Mouse (Mus musculus) ES-Bruce4 (cell line): ENCODE results near the gene Stard3. TPM values are rescaled to one million over a fixed set of nuclear protein-coding genes. Genes with fewer than 3 reads are reported as not detected.

Experiments used
- H3K27ac ChIP-seq: 2 replicates; pipeline ENCODE4 v1.5.1; 2012; ENCODE audit warnings: low read length, inconsistent platforms; ENCODE audit not compliant: insufficient read depth
- H3K27me3 ChIP-seq: 2 replicates; pipeline ENCODE4 v1.6.1; 2012; ENCODE audit warnings: mild to moderate bottlenecking, low read length, inconsistent platforms; ENCODE audit not compliant: control insufficient read depth, poor library complexity, insufficient read depth, severe bottlenecking
- H3K36me3 ChIP-seq: 2 replicates; pipeline ENCODE4 v1.6.1; 2012; ENCODE audit warnings: inconsistent platforms, mild to moderate bottlenecking, low read length, moderate library complexity; ENCODE audit not compliant: control insufficient read depth, poor library complexity, insufficient read depth, severe bottlenecking
- H3K4me1 ChIP-seq: one replicate; pipeline ENCODE4 v1.8.1; 2011; ENCODE audit warnings: low read length; ENCODE audit not compliant: control insufficient read depth, insufficient read depth
- H3K4me3 ChIP-seq: 2 replicates; pipeline ENCODE4 v1.5.1; 2011; ENCODE audit warnings: low read depth, mild to moderate bottlenecking, low read length
- H3K9ac ChIP-seq: 2 replicates; pipeline ENCODE4 v1.6.1; 2012; ENCODE audit warnings: low read depth, mild to moderate bottlenecking, inconsistent platforms; ENCODE audit not compliant: poor library complexity, severe bottlenecking
- H3K9me3 ChIP-seq: replicated peaks from 2 replicates; pipeline ENCODE4 v1.6.1; 2012; ENCODE audit warnings: mild to moderate bottlenecking, low read length, inconsistent platforms; ENCODE audit not compliant: control insufficient read depth, poor library complexity, insufficient read depth, severe bottlenecking
- CTCF ChIP-seq: IDR thresholded peaks from one replicate; pipeline ENCODE4 v1.8.1; 2011; ENCODE audit warnings: low read depth, low read length
- EP300 ChIP-seq: IDR thresholded peaks from 2 replicates; pipeline ENCODE4 v1.6.1; 2011; ENCODE audit warnings: low read depth, low read length; ENCODE audit not compliant: insufficient read depth
- POLR2A ChIP-seq: IDR thresholded peaks from one replicate; pipeline ENCODE4 v1.8.1; 2011; ENCODE audit warnings: low read length; ENCODE audit not compliant: insufficient read depth
- polyA plus RNA-seq: library from polyadenylated mRNA; stranded (reverse); fragments of >200 nt; gene quantifications from 2 replicates; pipeline ENCODE4 v1.2.4, GENCODE M21; 2011; ENCODE audit warnings: low read depth; ENCODE audit not compliant: missing spikeins, insufficient read depth, insufficient read length

The Stard3 gene
- polyA plus RNA-seq, 1 experiment: 12.2 TPM

- Histone ChIP-seq H3K4me3 (no peak overlapping the region), H3K36me3 (no peaks in the 10 kb centered on the region), H3K27ac (no peak overlapping the region), H3K9ac (no peak overlapping the region), H3K4me1 (no peaks in the 10 kb centered on the region), H3K27me3 (no peaks in the 10 kb centered on the region), H3K9me3 (no peaks in the 10 kb centered on the region)
- no peak for TF ChIP-seq CTCF
- TF ChIP-seq EP300: no peak
- TF ChIP-seq POLR2A: no peak
Observed at GRCm38 (mm10) chr11:98395041-98395440, 36.9 kb downstream of the Stard3 start.

DNA sequence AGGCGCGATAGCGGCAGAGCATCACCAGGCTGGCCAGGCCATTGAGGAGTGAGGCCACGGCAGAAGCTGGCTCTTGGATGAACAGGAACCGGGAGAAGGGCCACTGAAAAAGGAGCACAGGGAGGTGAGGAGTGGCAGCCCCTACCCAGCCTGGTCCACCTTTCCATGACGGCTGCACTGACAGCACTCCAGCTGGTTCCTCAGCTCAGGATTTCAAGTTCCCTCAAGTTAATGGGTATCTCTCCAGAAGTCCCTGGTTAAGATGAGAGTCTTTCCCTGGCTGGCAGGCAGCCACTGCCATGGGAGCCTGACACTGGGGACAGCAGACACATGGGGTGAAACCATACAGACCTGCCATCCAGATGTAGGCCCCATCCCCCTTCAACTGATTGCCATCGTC, 39.8 kb downstream of the Stard3 start:
- no peaks in the 10 kb centered on the region for H3K9me3 ChIP-seq
- no peaks in the 10 kb centered on the region for H3K27me3 ChIP-seq
- H3K9ac ChIP-seq: no peak overlapping the region
- H3K36me3 ChIP-seq: no peaks in the 10 kb centered on the region
- H3K4me3 ChIP-seq: no peak overlapping the region
- TF ChIP-seq CTCF: no peak
- TF ChIP-seq EP300: no peak
- no peak for TF ChIP-seq POLR2A
- no peaks in the 10 kb centered on the region for H3K4me1 ChIP-seq
- H3K27ac ChIP-seq: no peak overlapping the region

DNA sequence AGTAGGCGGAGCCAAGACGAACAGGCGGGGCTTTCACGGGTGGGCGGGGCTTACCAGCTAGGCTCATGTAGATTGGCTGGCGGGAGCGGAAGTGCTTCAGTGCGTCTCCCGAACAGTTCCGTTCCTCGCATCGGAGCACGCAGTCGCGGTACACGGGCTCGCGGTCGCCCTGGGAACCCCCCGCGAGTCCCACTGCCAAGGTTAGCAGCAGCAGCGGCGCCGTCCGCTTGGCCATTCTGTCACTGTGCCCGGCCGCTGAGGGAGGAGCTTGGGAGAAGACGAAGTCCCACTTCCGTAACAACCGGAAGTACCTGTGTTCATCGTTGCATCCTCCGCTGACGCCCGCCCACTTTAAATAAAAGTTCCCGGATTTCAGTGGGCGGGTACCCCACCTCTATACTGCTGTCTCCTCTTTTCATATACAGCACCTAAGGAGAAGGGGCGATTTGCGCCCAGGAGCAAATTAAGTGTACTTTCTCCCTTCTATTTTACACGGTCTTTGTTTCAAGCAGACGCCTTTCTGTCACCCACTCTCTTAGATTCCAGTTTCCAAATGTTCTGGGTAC, 42.1 kb downstream of the Stard3 start, which contains the start of gene Pgap3:
Gene Pgap3, minus strand, starts transcription at position 330 of the 566 bp plus-strand sequence.
- H3K4me3 ChIP-seq: peak within 1 kb of the TSS; percentile 68
- no peaks in the 10 kb centered on the region for H3K27me3 ChIP-seq
- no peaks in the 10 kb centered on the region for H3K36me3 ChIP-seq
- TF ChIP-seq CTCF (no peak), POLR2A (no peak), EP300 (no peak)
- no peaks in the 10 kb centered on the region for H3K9me3 ChIP-seq
- H3K27ac ChIP-seq: peak within 1 kb of the TSS; percentile 59
- peak within 1 kb of the TSS; percentile 64 for H3K9ac ChIP-seq
- no peaks in the 10 kb centered on the region for H3K4me1 ChIP-seq

DNA sequence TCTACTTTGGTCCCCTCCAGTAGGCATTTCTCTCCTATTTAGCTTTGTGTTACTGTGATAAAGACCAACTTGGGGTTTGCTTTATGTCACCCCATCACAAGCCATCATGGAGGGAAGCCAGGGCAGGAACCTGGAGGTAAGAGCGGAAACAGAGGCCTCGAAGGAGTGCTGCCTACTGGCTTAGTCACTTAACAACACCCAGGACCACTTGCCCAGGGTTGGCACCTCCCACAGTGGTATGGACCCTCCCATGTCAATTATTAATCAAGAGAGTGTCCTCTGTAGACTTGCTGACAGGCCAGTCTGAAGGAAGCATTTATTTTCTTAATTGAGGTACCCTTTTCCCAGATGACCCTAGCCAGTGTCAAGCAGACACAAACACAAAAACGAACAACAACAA, 42.6 kb downstream of the Stard3 start:
- Histone ChIP-seq H3K9ac (peak overlapping the region; percentile 64), H3K27ac (no peak overlapping the region), H3K9me3 (no peaks in the 10 kb centered on the region), H3K4me1 (no peaks in the 10 kb centered on the region), H3K36me3 (no peaks in the 10 kb centered on the region), H3K27me3 (no peaks in the 10 kb centered on the region), H3K4me3 (no peak overlapping the region; the same call in 1 of the 2 replicates)
- no peak for TF ChIP-seq POLR2A
- TF ChIP-seq CTCF: no peak
- no peak for TF ChIP-seq EP300

DNA sequence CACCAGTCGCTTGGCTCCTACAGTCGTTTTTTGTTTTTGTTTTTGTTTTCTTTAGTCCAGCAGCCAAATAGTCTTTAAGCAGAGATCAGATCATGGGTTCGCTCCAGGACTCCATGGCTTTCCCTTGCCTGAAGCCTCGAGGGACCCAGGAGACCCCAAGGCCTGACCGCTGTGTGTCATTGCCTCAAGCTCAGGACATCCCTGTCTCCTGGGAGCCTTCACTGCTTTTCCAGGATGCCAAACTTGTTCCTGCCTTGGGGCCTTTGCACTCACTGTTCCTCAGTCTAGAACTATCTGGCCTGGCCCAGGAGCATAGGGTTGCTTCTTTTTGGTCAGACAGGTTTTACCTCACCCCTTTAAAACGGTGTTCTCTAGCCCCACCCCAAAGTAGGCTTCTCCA, 48.5 kb downstream of the Stard3 start:
- no peak for TF ChIP-seq POLR2A
- TF ChIP-seq EP300: no peak
- TF ChIP-seq CTCF: no peak
- Histone ChIP-seq H3K9me3 (no peaks in the 10 kb centered on the region), H3K27ac (no peak overlapping the region), H3K9ac (no peak overlapping the region), H3K36me3 (no peaks in the 10 kb centered on the region), H3K27me3 (no peaks in the 10 kb centered on the region), H3K4me1 (peaks cover 5% of the 10 kb centered on the region), H3K4me3 (no peak overlapping the region)

DNA sequence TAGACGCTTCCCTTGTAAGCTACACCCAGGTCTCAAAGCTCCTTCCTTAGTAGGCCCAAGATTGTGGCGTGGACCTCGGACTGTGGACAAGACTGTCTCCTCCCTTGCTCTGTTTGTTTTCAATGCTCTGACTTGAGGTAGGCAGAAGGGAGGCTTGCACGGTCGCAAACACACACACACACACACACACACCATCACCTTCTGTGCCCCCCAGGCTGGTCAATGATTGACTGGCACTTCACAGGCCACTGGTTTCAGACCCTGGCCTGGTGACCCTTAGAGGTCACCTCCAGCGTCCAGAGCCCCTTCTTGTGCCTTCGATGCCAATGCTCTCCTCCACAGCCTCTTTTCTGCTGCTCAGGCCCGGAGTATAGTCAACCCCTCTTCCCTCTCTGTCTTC, 50.7 kb downstream of the Stard3 start:
- Histone ChIP-seq H3K27ac (no peak overlapping the region), H3K9ac (peak overlapping the region; percentile 37), H3K36me3 (no peaks in the 10 kb centered on the region), H3K27me3 (no peaks in the 10 kb centered on the region), H3K9me3 (no peaks in the 10 kb centered on the region), H3K4me3 (no peak overlapping the region), H3K4me1 (peaks cover 8% of the 10 kb centered on the region)
- TF ChIP-seq POLR2A: no peak
- TF ChIP-seq CTCF: no peak
- TF ChIP-seq EP300: no peak
